Mouse (Mus musculus) T-helper 1 cell (primary cell): ENCODE data around the gene Tcl1b3.
"Not testable (repeated sequence)": the region's sequence is repeated elsewhere in the genome, so short reads cannot be mapped to it uniquely, and the experiment has no call there.

Experiments
- in situ Hi-C: fragments of 300-600 bp; cut with MboI, MseI; formaldehyde crosslinking; loops from one replicate; pipeline ENCODE4 v1.15.1; 2025; ENCODE audit warnings: high pct_unique_total_duplicates

The Tcl1b3 gene

GRCm38 (mm10) chr12:105190743-105191142 is at the start of gene Tcl1b3:
Gene Tcl1b3, plus strand, starts transcription at chr12:105191043.
- in situ Hi-C loops: not testable (repeated sequence)

- in situ Hi-C loops: no loop called here
Observed at GRCm38 (mm10) chr12:105143096-105143495, 47.7 kb upstream of the Tcl1b3 start.

- in situ Hi-C loops: not testable (repeated sequence)
Observed at GRCm38 (mm10) chr12:105144928-105145327, 45.9 kb upstream of the Tcl1b3 start.

GRCm38 (mm10) chr12:105145714-105146113 is 45.1 kb upstream of the Tcl1b3 start, which contains the start of gene Tcl1b2:
Gene Tcl1b2, plus strand, starts transcription at chr12:105146014.
- in situ Hi-C loops: no loop called here

- in situ Hi-C loops: not testable (repeated sequence)
Observed at GRCm38 (mm10) chr12:105155286-105155685, 35.6 kb upstream of the Tcl1b3 start.

- in situ Hi-C loops: no loop called here
Observed at GRCm38 (mm10) chr12:105158842-105159241, 32.0 kb upstream of the Tcl1b3 start.

DNA sequence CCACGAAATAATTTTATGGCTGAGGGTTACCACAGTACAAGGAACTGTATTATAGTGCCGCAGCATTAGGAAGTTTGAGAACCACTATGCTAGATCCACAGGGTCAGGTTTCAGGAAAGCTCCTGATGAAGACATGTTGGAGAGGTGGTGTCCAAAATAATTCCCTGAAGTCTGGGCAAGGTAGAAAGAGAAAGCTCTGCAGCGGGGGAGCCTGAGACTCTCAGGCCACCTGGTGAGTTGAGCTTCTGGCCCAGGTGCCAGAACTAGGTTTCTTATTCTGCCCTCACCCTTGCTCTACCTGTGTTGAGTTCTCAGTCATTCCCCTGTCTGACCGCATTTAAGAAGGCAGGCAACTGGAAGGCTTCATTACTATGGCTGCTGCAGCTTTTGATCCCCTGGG is 31.5 kb upstream of the Tcl1b3 start, which contains the start of gene Tcl1b1:
TSS of gene Tcl1b1 (plus strand) at position 301 of the 400 bp plus-strand sequence.
- in situ Hi-C loops: no loop called here

DNA sequence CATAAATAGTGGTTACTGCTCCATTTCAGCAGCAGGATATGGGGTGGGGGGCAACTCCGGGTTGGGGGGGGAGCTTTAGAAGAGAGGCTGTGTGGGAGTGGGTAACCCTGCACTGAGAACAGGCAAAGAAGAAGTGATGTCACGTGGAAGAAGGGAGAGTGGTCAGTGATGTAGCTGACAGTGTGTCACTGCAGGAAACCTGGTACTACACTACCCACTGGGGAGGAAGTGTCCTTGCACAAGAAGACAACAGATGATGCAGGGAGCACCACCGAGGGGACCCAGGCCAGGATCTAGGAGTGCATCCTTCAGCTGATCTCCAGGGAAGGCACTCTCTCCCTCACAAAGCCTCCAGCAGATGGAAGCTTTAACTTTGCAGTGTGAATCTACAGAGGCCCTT is 24.1 kb upstream of the Tcl1b3 start:
- in situ Hi-C loops: no loop called here

- in situ Hi-C loops: loop anchor here (10.0 kb wide), 1 partner anchor 119 kb away; no protein-coding TSS in a partner anchor
Observed at GRCm38 (mm10) chr12:105173366-105173765, 17.5 kb upstream of the Tcl1b3 start.

- in situ Hi-C loops: loop anchor here (10.0 kb wide), 1 partner anchor 120 kb away; no protein-coding TSS in a partner anchor
Observed at GRCm38 (mm10) chr12:105174318-105174717, 16.5 kb upstream of the Tcl1b3 start.

DNA sequence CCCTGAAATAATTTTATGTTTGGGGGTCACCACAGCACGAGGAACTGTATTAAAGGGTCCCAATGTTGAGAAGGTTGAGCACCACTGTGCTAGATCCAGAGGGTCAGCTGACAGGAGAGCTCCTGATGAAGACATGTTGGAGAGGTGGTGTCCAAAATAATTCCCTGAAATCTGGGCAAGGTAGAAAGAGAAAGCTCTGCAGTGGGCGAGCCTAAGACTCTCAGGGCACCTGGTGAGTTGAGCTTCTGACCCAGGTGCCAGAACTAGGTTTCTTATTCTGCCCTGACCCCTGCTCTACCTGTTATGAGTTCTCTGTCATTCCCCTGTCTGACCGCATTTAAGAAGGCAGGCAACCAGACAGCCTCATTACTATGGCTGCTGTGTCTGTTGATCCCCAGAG is 14.8 kb upstream of the Tcl1b3 start, which contains the start of gene Tcl1b5:
TSS of gene Tcl1b5 (plus strand) at position 301 of the 400 bp plus-strand sequence.
- in situ Hi-C loops: loop anchor here (10.0 kb wide), 1 partner anchor 121 kb away; no protein-coding TSS in a partner anchor

DNA sequence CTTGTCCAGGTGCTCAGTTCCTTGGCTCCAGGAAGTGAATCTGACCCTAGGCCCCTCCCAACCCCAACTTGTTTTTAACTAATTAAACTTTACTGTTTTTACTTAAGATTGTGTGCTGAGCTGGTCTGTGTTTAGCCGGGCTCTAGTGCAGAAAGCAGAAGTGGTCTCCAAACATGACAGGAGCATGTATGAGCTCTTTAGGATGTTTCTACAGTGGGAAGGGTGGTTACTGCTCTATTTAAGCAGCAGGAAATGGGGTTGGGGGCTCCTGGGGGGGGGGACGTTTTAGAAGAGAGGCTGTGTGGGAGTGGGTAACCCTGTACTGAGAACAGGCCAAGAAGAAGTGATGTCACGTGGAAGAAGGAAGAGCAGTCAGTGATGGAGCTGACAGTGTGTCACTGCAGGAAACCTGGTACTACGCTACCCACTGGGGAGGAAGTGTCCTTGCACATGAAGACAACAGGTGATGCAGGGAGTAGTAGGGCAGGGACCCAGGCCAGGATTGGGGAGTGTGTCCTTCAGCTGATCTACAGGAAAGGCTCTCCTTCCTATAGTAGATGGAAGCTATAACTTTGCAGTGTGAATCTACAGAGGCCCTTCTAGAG is 9.7 kb upstream of the Tcl1b3 start:
- in situ Hi-C loops: not testable (repeated sequence)

- in situ Hi-C loops: not testable (repeated sequence)
Observed at GRCm38 (mm10) chr12:105188980-105189379, 1.9 kb upstream of the Tcl1b3 start.

GRCm38 (mm10) chr12:105199684-105200497 is 9.0 kb downstream of the Tcl1b3 start:
- in situ Hi-C loops: not testable (repeated sequence)

DNA sequence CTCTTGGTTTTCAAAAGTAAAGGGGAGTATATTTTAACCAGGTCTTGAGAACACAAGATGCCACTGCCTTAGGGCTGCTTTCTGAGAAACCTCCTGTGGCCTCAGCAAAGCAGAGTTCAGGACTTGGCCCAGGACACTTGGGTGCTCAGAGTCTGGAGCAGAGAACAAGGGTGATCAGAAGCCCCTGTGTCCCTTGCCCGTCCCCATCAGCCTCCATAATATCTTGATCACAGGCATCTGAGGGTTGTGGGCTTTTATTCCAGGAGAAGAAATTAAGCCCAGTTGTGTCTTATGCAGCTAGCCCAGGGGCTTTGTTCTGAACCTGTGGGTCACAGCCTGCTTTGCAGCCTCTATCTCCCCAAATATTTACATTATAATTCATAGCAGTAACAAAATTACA is 10.8 kb downstream of the Tcl1b3 start, which contains the start of gene Tcl1b4:
TSS of gene Tcl1b4 (plus strand) at position 301 of the 400 bp plus-strand sequence.
- in situ Hi-C loops: not testable (repeated sequence)

- in situ Hi-C loops: no loop called here
Observed at GRCm38 (mm10) chr12:105207071-105207470, 16.2 kb downstream of the Tcl1b3 start.

DNA sequence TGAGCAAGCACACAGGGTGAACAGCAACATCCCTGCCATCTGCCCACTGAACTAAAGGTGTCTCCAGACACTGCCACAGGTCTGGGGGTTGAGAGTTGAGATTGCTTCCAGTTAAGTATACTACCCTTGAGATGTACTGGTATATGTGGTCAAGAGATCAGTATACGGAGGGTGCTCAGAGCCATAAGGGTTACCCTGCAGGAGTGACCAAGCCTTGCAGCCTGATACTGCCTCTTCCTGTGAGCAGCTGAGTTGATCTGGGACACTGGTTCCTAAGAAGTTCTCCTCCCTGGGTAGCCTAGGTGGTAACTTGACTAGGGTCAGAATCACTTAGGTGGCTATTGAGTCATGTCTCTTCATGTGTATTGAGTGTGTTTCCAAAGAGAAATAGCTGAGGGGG is 17.6 kb downstream of the Tcl1b3 start:
- in situ Hi-C loops: no loop called here

GRCm38 (mm10) chr12:105209231-105209630 is 18.4 kb downstream of the Tcl1b3 start:
- in situ Hi-C loops: no loop called here

GRCm38 (mm10) chr12:105217101-105217760 is 26.4 kb downstream of the Tcl1b3 start:
- in situ Hi-C loops: no loop called here

DNA sequence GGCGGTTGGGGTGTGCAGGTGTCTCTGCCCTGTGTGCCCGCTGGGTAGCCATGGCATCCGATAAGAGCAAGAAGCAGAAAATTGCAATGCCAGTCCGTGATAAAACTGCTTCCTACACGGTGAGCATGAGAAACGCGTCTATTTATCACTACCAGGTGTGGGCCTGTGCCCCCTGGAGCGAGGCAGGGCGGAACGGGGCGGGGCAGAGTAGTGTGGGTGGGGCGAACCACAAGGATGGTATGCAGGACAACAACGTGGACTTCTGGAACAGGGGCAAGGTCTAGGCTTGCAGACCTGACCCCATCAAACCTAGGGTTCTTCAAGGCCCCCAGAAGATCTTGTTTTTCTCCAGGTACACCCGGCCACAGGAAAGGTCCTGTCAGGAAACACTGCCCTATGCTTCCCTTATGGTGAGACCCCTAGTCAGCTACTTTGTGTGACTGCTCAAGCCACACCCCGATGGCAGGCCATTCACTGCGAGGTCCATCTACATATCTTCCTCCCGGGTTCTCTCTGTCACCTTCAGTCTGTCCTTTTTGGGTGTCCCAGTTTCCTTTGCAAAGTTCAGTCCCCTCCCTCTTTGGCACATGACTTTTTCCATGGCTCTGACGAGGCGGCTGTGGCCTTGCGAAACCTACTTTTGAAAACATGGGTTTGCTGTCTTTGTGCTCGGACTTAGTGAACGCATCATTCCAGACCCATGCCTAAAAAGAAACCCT is 31.9 kb downstream of the Tcl1b3 start, which contains the start of gene Tcl1:
TSS of gene Tcl1 (minus strand) at position 193 of the 719 bp plus-strand sequence.
- in situ Hi-C loops: no loop called here
